Mouse (Mus musculus) G1E (cell line): ENCODE measurements around the gene Trnp1.

Experiments used
- CTCF ChIP-seq: IDR thresholded peaks from 2 replicates; pipeline ENCODE4 v1.5.1; 2012; ENCODE audit warnings: low read depth, low read length, inconsistent platforms, mixed read lengths
- GATA1 ChIP-seq: IDR thresholded peaks from 2 replicates; pipeline ENCODE4 v1.6.1; 2012; ENCODE audit warnings: borderline replicate concordance, low read length, inconsistent platforms, mixed read lengths

DNA sequence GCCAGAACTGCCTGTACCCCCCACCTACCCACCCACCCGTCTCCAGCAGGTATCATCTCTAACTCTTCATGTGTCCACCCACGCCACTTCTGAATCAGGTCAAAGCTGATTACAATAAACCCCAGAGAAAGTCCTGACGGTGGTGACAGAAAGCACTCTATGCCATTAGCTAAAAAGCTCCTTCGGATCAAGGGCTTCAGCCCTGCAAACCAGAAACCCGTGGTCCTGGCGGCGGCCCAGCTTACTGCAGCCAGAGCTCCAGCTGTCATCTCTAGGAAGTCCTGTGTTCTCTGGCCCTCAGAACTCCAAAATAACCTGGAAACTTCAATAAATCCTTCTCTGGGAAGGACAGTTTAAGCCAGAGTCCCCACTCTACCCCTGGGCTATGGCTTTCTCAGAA lies 2.6 kb downstream of the Trnp1 start:
- TF ChIP-seq GATA1 (no peak), CTCF (no peak)
